Mouse (Mus musculus) spleen, adult 2 months (tissue): Measurements from ENCODE around the gene Ap2a2.

ENCODE experiments used
- CTCF ChIP-seq: fragments of 200-500 bp; IDR thresholded peaks from 2 replicates; pipeline ENCODE4 v1.5.1; 2011; ENCODE audit warnings: mild to moderate bottlenecking, inconsistent platforms; ENCODE audit not compliant: insufficient read depth, insufficient read length, insufficient replicate concordance; ENCODE audit errors: extremely low read depth
- POLR2A ChIP-seq: fragments of 200-500 bp; IDR thresholded peaks from 2 replicates; pipeline ENCODE4 v1.6.1; 2011; ENCODE audit warnings: low read depth, low read length, inconsistent platforms

GRCm38 (mm10) chr7:141590959-141591358 lies 29.0 kb downstream of the Ap2a2 start:
- TF ChIP-seq POLR2A (no peak), CTCF (no peak)
